Mouse (Mus musculus) fibroblast of lung, adult 2 months (primary cell): ENCODE data around the gene Fbln5.

Experiments
- DNase-seq: peaks from one replicate; pipeline ENCODE4 v3.0.0-alpha.2; 2011; ENCODE audit warnings: low read depth

Gene Fbln5

GRCm38 (mm10) chr12:101810515-101810914 is 8.3 kb downstream of the Fbln5 start:
- peak; percentile 91 for DNase-seq

DNA sequence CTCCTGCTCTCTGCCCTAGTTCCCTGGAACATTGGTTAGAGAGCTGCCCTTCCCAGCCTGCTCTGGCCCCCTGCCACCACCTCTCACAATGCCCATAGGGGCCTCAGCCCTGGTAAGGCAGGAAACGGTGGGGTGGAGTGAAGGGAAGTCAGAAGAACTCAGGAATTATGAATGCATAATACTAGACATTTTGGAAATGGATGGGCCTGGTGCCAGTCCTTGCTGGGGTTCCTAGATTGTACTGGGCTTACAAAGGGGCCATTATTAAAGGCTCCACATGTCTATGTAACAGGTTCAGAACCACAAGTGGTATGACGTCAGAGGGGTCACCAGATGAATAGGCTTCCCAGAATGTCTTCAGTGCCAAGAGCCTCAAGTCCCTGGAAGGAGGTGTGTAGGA is 11.5 kb downstream of the Fbln5 start:
- DNase-seq, result peak; percentile 92

GRCm38 (mm10) chr12:101802445-101802844 is 16.4 kb downstream of the Fbln5 start:
- no peak for DNase-seq

DNA sequence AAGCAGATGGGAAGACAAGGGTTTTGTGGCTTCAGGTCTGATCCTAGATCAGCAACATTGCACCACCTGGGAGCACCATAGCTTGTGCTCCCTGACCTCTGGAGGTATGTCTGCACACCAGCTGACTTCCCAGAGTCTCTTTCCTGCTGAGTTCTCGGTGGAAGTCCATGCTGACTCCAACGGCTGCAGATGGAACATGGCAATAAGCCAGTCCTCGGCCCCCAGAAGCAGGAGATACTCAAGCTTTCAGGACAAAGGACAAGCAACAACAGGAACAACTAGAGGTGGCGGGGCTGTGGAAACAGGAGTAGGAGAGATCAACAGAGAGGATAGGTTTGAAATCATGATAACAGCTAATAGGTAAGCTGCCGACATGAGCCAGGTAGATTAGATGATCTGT is 17.1 kb downstream of the Fbln5 start:
- DNase-seq, result no peak

DNA sequence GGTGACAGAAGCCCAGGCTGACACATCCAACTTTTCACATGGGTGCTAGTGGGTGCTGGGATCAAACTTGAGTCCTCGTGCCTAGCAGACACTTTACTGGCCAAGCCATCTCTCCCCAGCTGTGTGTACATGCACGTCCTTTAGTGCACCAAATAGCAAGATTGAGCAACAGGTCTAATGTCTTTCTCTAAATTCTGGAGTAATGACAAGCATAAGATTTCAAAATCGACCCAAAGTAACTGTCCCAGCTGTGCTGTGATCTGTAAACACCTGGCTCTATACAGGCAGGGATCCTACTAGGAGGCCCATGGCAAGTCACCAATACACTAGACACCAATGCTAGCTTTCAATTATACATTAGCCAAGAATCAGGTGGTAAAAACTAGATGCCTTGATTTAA is 17.8 kb downstream of the Fbln5 start:
- DNase-seq, result no peak

GRCm38 (mm10) chr12:101798189-101798922 is 20.5 kb downstream of the Fbln5 start:
- DNase-seq, result no peak

DNA sequence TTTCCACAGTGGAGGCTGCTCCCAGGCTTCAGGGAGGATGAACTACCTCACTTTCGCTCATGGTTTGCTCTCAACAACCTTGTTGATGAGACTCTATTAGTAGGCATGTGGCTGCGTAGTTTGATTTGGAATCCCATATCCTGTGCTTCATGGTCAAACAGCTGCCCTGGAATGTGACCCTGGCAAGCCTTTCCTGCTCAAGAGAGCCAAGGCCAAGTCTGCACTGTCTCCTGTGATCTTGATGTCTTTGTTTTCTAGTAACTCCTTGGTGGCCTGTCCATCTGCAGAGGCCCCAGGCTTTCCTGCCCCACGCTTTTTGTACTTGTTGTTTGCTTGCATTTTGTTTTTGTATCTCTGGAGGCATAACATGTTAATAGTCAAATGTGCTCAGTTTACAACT is 24.4 kb downstream of the Fbln5 start:
- DNase-seq, result no peak

GRCm38 (mm10) chr12:101793221-101793621 is 25.6 kb downstream of the Fbln5 start:
- no peak for DNase-seq

GRCm38 (mm10) chr12:101792684-101793083 is 26.2 kb downstream of the Fbln5 start:
- no peak for DNase-seq

DNA sequence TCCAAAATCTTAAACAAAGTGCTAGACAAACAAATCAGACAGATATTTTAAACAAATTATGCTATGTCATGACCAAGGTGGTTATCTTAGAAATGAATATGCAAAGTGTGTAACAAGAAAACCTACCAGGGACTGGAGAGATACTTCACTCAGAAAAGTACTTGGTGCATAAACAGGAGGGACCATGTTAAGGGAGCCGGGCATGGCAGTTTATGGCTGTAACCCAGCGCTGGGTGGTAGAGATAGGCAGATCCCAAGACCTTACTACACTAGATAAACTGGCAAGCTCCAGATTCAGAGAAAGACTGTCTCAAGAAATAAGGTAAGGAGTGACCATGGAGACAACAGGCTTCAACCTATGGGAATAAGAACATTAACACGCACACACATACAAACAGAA is 29.1 kb downstream of the Fbln5 start:
- no peak for DNase-seq

GRCm38 (mm10) chr12:101789250-101789649 is 29.6 kb downstream of the Fbln5 start:
- DNase-seq, result no peak

- no peak for DNase-seq
Observed at GRCm38 (mm10) chr12:101782787-101783186, 36.1 kb downstream of the Fbln5 start.

DNA sequence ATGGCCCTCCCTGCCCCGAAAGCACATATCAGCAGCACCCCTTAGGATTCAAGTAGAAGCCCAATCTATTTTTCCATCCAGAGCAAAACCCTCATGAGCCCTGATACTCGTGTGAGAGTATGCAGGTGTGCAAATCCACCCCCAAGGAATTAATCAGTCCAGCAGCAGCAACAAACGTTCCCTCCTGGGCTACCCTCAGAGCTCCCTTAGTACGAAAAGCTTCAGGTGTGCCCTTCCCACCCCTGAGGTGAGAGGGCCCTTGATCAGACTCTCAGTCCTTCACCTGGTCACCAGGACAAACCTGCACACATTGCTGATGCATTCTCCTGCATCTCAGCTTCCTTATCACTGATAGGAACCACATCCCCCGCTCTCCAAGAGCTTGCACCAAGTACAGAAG is 37.9 kb downstream of the Fbln5 start:
- no peak for DNase-seq

GRCm38 (mm10) chr12:101777613-101778325 is 41.1 kb downstream of the Fbln5 start:
- peak; percentile 69 for DNase-seq

GRCm38 (mm10) chr12:101776383-101776782 is 42.5 kb downstream of the Fbln5 start:
- DNase-seq, result no peak

DNA sequence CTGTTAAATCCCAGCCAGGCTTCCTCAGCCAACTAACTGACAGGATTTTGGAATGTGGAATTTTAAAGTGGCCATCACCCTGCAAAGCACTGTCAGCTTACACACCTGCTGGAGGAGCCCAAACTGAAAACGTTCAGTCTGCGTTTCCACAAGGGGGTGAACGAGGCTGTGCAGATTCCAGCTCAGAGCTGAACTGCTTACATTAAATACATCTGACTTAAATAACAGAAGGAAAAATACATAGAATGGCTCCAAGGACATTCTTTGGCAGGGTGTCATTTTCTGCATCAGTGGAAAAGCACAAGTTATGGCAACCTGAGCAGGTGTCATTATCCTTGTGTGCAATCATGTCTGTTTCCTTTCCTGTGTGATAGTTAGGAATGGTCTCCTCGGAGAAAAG is 44.7 kb downstream of the Fbln5 start:
- no peak for DNase-seq

DNA sequence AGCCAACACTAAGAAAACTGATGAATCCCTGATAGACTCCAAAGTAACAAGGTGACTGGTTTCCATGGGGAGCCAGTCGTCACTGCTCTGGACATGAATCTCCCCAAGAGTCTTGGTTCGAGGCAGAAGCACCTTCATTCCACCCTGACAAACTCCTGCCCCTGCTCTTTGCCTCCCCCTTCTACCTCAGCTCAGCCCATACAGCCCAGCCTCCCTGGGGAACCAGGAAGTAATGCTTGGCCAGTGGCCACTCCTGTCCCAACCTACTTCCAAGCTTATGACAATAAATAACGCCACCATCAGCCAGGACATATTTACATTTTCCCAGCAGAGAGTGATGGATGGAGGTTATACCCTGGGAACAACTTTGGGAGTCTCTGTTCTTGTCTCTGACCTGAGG is 45.9 kb downstream of the Fbln5 start:
- no peak for DNase-seq

- no peak for DNase-seq
Observed at GRCm38 (mm10) chr12:101770283-101771015, 48.4 kb downstream of the Fbln5 start.

- DNase-seq, result peak; percentile 87
Observed at GRCm38 (mm10) chr12:101767306-101768053, 51.4 kb downstream of the Fbln5 start.

DNA sequence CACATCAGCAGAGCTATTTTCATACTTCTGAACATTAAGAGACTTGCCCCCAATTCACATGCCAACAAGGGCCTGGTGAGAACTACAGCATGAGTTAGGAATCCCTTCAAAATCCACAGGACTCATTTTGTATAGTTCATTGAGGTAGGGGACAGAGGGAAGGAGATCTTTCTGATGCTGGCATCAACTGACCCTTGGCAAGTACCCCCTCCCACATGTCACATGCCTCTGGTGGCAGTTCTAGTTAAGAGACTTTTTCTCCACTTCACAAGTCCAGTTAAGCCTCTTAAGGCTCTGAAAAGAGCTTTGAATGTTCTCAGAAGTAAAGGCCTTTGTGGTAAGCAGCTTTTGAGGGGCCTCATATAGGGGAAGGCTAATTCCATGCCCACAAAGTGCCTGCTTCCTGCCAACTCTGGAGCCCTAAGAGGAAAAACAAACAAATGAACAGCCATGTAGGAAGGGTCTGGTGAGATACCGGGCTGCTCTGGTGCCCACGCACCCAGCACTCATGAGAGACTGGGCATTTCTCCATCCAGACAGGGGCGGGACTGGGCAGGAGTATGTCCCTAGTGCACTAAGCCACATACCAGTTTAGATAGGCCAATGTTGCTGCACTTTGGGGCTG is 52.5 kb downstream of the Fbln5 start:
- DNase-seq, result peak; percentile 63

- no peak for DNase-seq
Observed at GRCm38 (mm10) chr12:101764870-101765269, 54.0 kb downstream of the Fbln5 start.

- DNase-seq, result peak; percentile 52
Observed at GRCm38 (mm10) chr12:101763065-101763464, 55.8 kb downstream of the Fbln5 start.
